Mouse (Mus musculus) splenic B cell, adult 2 months (primary cell): ENCODE data around the gene Txlna.
A peak's percentile ranks its signal among the peaks of the same experiment; 100 is the strongest.

Experiments used
- DNase-seq: peaks from one replicate; pipeline ENCODE4 v3.0.0-alpha.2; 2011; ENCODE audit warnings: low read depth, low spot score
- H3K27me3 ChIP-seq: 2 replicates; pipeline ENCODE4 v1.6.1; 2012; ENCODE audit warnings: mild to moderate bottlenecking, low read length, moderate library complexity, mixed read lengths; ENCODE audit not compliant: control insufficient read depth, poor library complexity, insufficient read depth, severe bottlenecking
- H3K36me3 ChIP-seq: 2 replicates; pipeline ENCODE4 v1.6.1; 2012; ENCODE audit warnings: mild to moderate bottlenecking, low read length, moderate library complexity, mixed read lengths; ENCODE audit not compliant: control insufficient read depth, poor library complexity, insufficient read depth, severe bottlenecking

The Txlna gene

GRCm38 (mm10) chr4:129640638-129641467, at the start of gene Txlna:
Txlna (minus strand) TSS chr4:129641065.
- peak; percentile 93 for DNase-seq
- Histone ChIP-seq H3K36me3 (peaks cover 5% of the 10 kb centered on the region; the same call in 1 of the 2 replicates), H3K27me3 (no peaks in the 10 kb centered on the region)

GRCm38 (mm10) chr4:129684531-129684930, 43.7 kb upstream of the Txlna start:
- DNase-seq = no peak
- no peaks in the 10 kb centered on the region for H3K27me3 ChIP-seq
- H3K36me3 ChIP-seq = peaks cover 10% of the 10 kb centered on the region; the same call in 1 of the 2 replicates

- peaks cover 10% of the 10 kb centered on the region; the same call in 1 of the 2 replicates for H3K36me3 ChIP-seq
- H3K27me3 ChIP-seq = no peaks in the 10 kb centered on the region
- no peak for DNase-seq
Observed at GRCm38 (mm10) chr4:129683901-129684493, 43.1 kb upstream of the Txlna start.

- peaks cover 14% of the 10 kb centered on the region; the same call in 1 of the 2 replicates for H3K36me3 ChIP-seq
- no peaks in the 10 kb centered on the region for H3K27me3 ChIP-seq
- DNase-seq = no peak
Observed at GRCm38 (mm10) chr4:129681837-129682236, 41.0 kb upstream of the Txlna start.

- Histone ChIP-seq H3K36me3 (peaks cover 2% of the 10 kb centered on the region; the same call in 1 of the 2 replicates), H3K27me3 (no peaks in the 10 kb centered on the region)
- DNase-seq = no peak
Observed at GRCm38 (mm10) chr4:129672878-129673449, 32.1 kb upstream of the Txlna start.

GRCm38 (mm10) chr4:129672083-129672877, 31.4 kb upstream of the Txlna start, which contains the start of gene Kpna6:
Kpna6 (minus strand) TSS chr4:129672767.
- DNase-seq = peak; percentile 85
- no peaks in the 10 kb centered on the region for H3K27me3 ChIP-seq
- peaks cover 2% of the 10 kb centered on the region; the same call in 1 of the 2 replicates for H3K36me3 ChIP-seq

- peaks cover 2% of the 10 kb centered on the region; the same call in 1 of the 2 replicates for H3K36me3 ChIP-seq
- H3K27me3 ChIP-seq = no peaks in the 10 kb centered on the region
- DNase-seq = peak; percentile 62
Observed at GRCm38 (mm10) chr4:129671491-129672082, 30.7 kb upstream of the Txlna start.

GRCm38 (mm10) chr4:129662255-129662813, 21.5 kb upstream of the Txlna start:
- Histone ChIP-seq H3K27me3 (no peaks in the 10 kb centered on the region), H3K36me3 (peaks cover 2% of the 10 kb centered on the region)
- DNase-seq = no peak

- Histone ChIP-seq H3K27me3 (no peaks in the 10 kb centered on the region), H3K36me3 (peaks cover 5% of the 10 kb centered on the region)
- no peak for DNase-seq
Observed at GRCm38 (mm10) chr4:129661584-129661983, 20.7 kb upstream of the Txlna start.

GRCm38 (mm10) chr4:129654770-129655169, 13.9 kb upstream of the Txlna start:
- Histone ChIP-seq H3K36me3 (peaks cover 27% of the 10 kb centered on the region), H3K27me3 (no peaks in the 10 kb centered on the region)
- no peak for DNase-seq

- H3K36me3 ChIP-seq = peaks cover 13% of the 10 kb centered on the region
- H3K27me3 ChIP-seq = no peaks in the 10 kb centered on the region
- no peak for DNase-seq
Observed at GRCm38 (mm10) chr4:129650359-129650758, 9.5 kb upstream of the Txlna start.

- Histone ChIP-seq H3K27me3 (no peaks in the 10 kb centered on the region), H3K36me3 (peaks cover 7% of the 10 kb centered on the region)
- no peak for DNase-seq
Observed at GRCm38 (mm10) chr4:129648656-129649055, 7.8 kb upstream of the Txlna start.

- no peak for DNase-seq
- Histone ChIP-seq H3K27me3 (no peaks in the 10 kb centered on the region), H3K36me3 (no peaks in the 10 kb centered on the region; the same call in 1 of the 2 replicates)
Observed at GRCm38 (mm10) chr4:129645204-129645603, 4.3 kb upstream of the Txlna start.

GRCm38 (mm10) chr4:129641756-129642155, 891 bp upstream of the Txlna start:
- no peaks in the 10 kb centered on the region for H3K27me3 ChIP-seq
- peaks cover 4% of the 10 kb centered on the region; the same call in 1 of the 2 replicates for H3K36me3 ChIP-seq
- no peak for DNase-seq
